ENCODE assay signal across 20 mouse cellular contexts in genomic region chr15:50967176-50967575, GRCm38 (mm10).
A peak's percentile ranks its signal among the peaks of the same experiment; 100 is the strongest.
DNase-seq lines count a peak whose midpoint lies in the region; ATAC-seq and TF ChIP-seq lines count a peak whose summit lies in the region.
"Had no signal": no experiment of that assay in that cellular context is flagged by ENCODE, and none has a peak within 500 bp of the region (broad histone marks: within the 10 kb centered on the region; RNA-seq: fewer than 3 reads in every experiment).

No protein-coding gene starts in this region.

- intact Hi-C loops in left cerebral cortex, postnatal 4 days (cut with DNase I): no loop called here

- H3K27me3 ChIP-seq in forebrain, embryonic 12.5 days: 0 out of 2 replicates have a peak, but pooled peaks cover 2% of the 10 kb centered on the region
- H3K27me3 ChIP-seq in forebrain, embryonic 16.5 days (replicated peaks; ENCODE audit: control insufficient read depth, insufficient read depth, low read length): no peaks in the 10 kb centered on the region
- no peaks in the 10 kb centered on the region for H3K27me3 ChIP-seq in thymus, adult 2 months (ENCODE audit: control insufficient read depth, insufficient read depth, low read length)
- H3K27me3 ChIP-seq: embryonic facial prominence, embryonic 13.5 days; hindbrain, embryonic 13.5 days; limb, embryonic 13.5 days; liver, embryonic 12.5 days; midbrain, embryonic 13.5 days had no signal

- H3K4me2 ChIP-seq in forebrain, embryonic 12.5 days: no peak overlapping the region
- H3K4me2 ChIP-seq in forebrain, embryonic 16.5 days (ENCODE audit: low read length): no peak overlapping the region
- H3K4me2 ChIP-seq: embryonic facial prominence, embryonic 13.5 days; hindbrain, embryonic 13.5 days; limb, embryonic 13.5 days; liver, embryonic 12.5 days; midbrain, embryonic 13.5 days had no signal

- no peaks in the 10 kb centered on the region for H3K36me3 ChIP-seq in forebrain, embryonic 12.5 days (replicated peaks)
- no peaks in the 10 kb centered on the region for H3K36me3 ChIP-seq in forebrain, embryonic 16.5 days (ENCODE audit: control insufficient read depth, insufficient read depth)
- H3K36me3 ChIP-seq in thymus, adult 2 months (ENCODE audit: control insufficient read depth, insufficient read depth, low read length): no peaks in the 10 kb centered on the region
- H3K36me3 ChIP-seq: embryonic facial prominence, embryonic 13.5 days; hindbrain, embryonic 13.5 days; limb, embryonic 13.5 days; liver, embryonic 12.5 days; midbrain, embryonic 13.5 days had no signal

- no peaks in the 10 kb centered on the region for H3K9me3 ChIP-seq in forebrain, embryonic 12.5 days
- H3K9me3 ChIP-seq in forebrain, embryonic 16.5 days (ENCODE audit: control insufficient read depth, low read length): no peaks in the 10 kb centered on the region
- H3K9me3 ChIP-seq: embryonic facial prominence, embryonic 13.5 days; hindbrain, embryonic 13.5 days; limb, embryonic 13.5 days; liver, embryonic 12.5 days; midbrain, embryonic 13.5 days had no signal

- H3K4me1 ChIP-seq in forebrain, embryonic 12.5 days: peaks cover 5% of the 10 kb centered on the region; the same call in 1 of the 2 replicates
- no peaks in the 10 kb centered on the region for H3K4me1 ChIP-seq in forebrain, embryonic 16.5 days (replicated peaks; ENCODE audit: control insufficient read depth, insufficient read depth, low read length)
- H3K4me1 ChIP-seq in thymus, adult 2 months (replicated peaks; ENCODE audit: control insufficient read depth, insufficient read depth, low read length): no peaks in the 10 kb centered on the region
- H3K4me1 ChIP-seq: embryonic facial prominence, embryonic 13.5 days; hindbrain, embryonic 13.5 days; limb, embryonic 13.5 days; liver, embryonic 12.5 days; midbrain, embryonic 13.5 days had no signal

- no peak overlapping the region for H3K27ac ChIP-seq in forebrain, embryonic 12.5 days
- no peak overlapping the region for H3K27ac ChIP-seq in forebrain, embryonic 16.5 days (ENCODE audit: low read length)
- H3K27ac ChIP-seq in thymus, adult 2 months (ENCODE audit: control insufficient read depth, insufficient read depth, low read length): no peak overlapping the region
- H3K27ac ChIP-seq: embryonic facial prominence, embryonic 13.5 days; hindbrain, embryonic 13.5 days; limb, embryonic 13.5 days; liver, embryonic 12.5 days; midbrain, embryonic 13.5 days had no signal

- peak; percentile 44; the same call in 1 of the 2 replicates for ATAC-seq in forebrain, embryonic 12.5 days (ENCODE audit: low FRiP score)
- no peak for ATAC-seq in forebrain, embryonic 16.5 days
- ATAC-seq: liver, embryonic 12.5 days; midbrain, embryonic 13.5 days had no signal

- DNase-seq in kidney, adult 9 months: peak; percentile 76
- no peak for DNase-seq in kidney, postnatal 25 days
- DNase-seq in embryo, embryonic 9.5 days (ENCODE audit: extremely low spot score): peak; percentile 14
- peak; percentile 40 for DNase-seq in retina, postnatal 1 day
- no peak for DNase-seq in thymus, adult 2 months
- no peak for DNase-seq in left cerebral cortex, postnatal 4 days
- DNase-seq: adrenal gland, postnatal 25 days; cerebellum, adult 11 months; cerebellum, adult 9-11 months; lung, adult 2 months; lung, postnatal 14 days; right cerebral cortex, postnatal 25 days; spleen, adult 18-20 months had no signal

- no peak for TF ChIP-seq POLR2A in thymus, adult 2 months (IDR thresholded peaks at IDR 0.05; ENCODE audit: control insufficient read depth, extremely low read depth, insufficient read depth, low read length, poor library complexity)

- no peak for TF ChIP-seq CTCF in thymus, adult 2 months (IDR thresholded peaks at IDR 0.05; ENCODE audit: borderline replicate concordance, control insufficient read depth, extremely low read depth, insufficient read depth, low read length, poor library complexity)

- no peak overlapping the region for H3K4me3 ChIP-seq in forebrain, embryonic 12.5 days (replicated peaks)
- no peak overlapping the region for H3K4me3 ChIP-seq in forebrain, embryonic 16.5 days (replicated peaks; ENCODE audit: low read length)
- H3K4me3 ChIP-seq in thymus, adult 2 months (ENCODE audit: control insufficient read depth, insufficient read depth, low read length): no peak overlapping the region
- H3K4me3 ChIP-seq: embryonic facial prominence, embryonic 13.5 days; hindbrain, embryonic 13.5 days; limb, embryonic 13.5 days; liver, embryonic 12.5 days; midbrain, embryonic 13.5 days had no signal

- 29% methylated on average over 2 of the region's 2 CpGs for WGBS in forebrain, embryonic 12.5 days
- WGBS in forebrain, embryonic 16.5 days: 30% methylated on average over 2 of the region's 2 CpGs
- 75% methylated on average over 2 of the region's 2 CpGs for WGBS in thymus, adult 2 months

- no peak overlapping the region for H3K9ac ChIP-seq in forebrain, embryonic 12.5 days
- no peak overlapping the region for H3K9ac ChIP-seq in forebrain, embryonic 16.5 days (replicated peaks; ENCODE audit: low read depth, low read length)
- H3K9ac ChIP-seq: embryonic facial prominence, embryonic 13.5 days; hindbrain, embryonic 13.5 days; limb, embryonic 13.5 days; liver, embryonic 12.5 days; midbrain, embryonic 13.5 days had no signal

Comparison
In these comparisons a context has a peak if more than half of its experiments do, and no peak if none do; other contexts are left out.
1. DNase-seq: peak in kidney, adult 9 months (single experiment), embryo, embryonic 9.5 days (single experiment) and retina, postnatal 1 day (single experiment); none in kidney, postnatal 25 days (0 of 2), thymus, adult 2 months (single experiment) and left cerebral cortex, postnatal 4 days (single experiment).